Mouse (Mus musculus): ENCODE measurements around the gene Mrps10.

- TF ChIP-seq CTCF (IDR thresholded peaks at IDR 0.05; ENCODE audit: low read depth, low read length) (no peak), GATA1 (IDR thresholded peaks at IDR 0.05; ENCODE audit: borderline replicate concordance, low read length) (no peak), POLR2AphosphoS5 (IDR thresholded peaks at IDR 0.05; ENCODE audit: insufficient replicate concordance, low read depth, low read length) (no peak)
Measured at GRCm38 (mm10) chr17:47385145-47385544, 16.5 kb downstream of the Mrps10 start, which contains the start of gene Guca1b.
